Comparison of ENCODE assay signal across 8 mouse cellular contexts in genomic region chr17:56751404-56752072, GRCm38 (mm10). TPM values are rescaled to one million over a fixed set of nuclear protein-coding genes. Genes with fewer than 3 reads are reported as not detected.
A peak's percentile ranks its signal among the peaks of the same experiment; 100 is the strongest.
DNase-seq lines count a peak whose midpoint lies in the region; ATAC-seq and TF ChIP-seq lines count a peak whose summit lies in the region.

No protein-coding gene starts in this region.

- H3K9ac ChIP-seq in liver, embryonic 12.5 days = peak overlapping the region; percentile 45
- 0 out of 2 replicates have a peak overlapping the region, but pooled peaks have one; percentile 37 for H3K9ac ChIP-seq in neural tube, embryonic 15.5 days (replicated peaks)

- intact Hi-C loops in gastrocnemius, adult 2 months (cut with DNase I) = no loop called here

- no peak overlapping the region for H3K27ac ChIP-seq in gastrocnemius, adult 2 months
- H3K27ac ChIP-seq in hindbrain, embryonic 10.5 days = peak overlapping the region; percentile 74
- H3K27ac ChIP-seq in liver, embryonic 12.5 days = no peak overlapping the region
- H3K27ac ChIP-seq in neural tube, embryonic 15.5 days (replicated peaks) = no peak overlapping the region

- H3K27me3 ChIP-seq in hindbrain, embryonic 10.5 days (ENCODE audit: insufficient read depth, poor library complexity, severe bottlenecking) = peaks cover 69% of the 10 kb centered on the region
- H3K27me3 ChIP-seq in liver, embryonic 12.5 days (replicated peaks) = peaks cover 98% of the 10 kb centered on the region
- H3K27me3 ChIP-seq in neural tube, embryonic 15.5 days (replicated peaks) = peaks cover 61% of the 10 kb centered on the region

- 20% methylated on average over 71 of the region's 71 CpGs for WGBS in hindbrain, embryonic 10.5 days
- WGBS in liver, embryonic 12.5 days (ENCODE audit: insufficient replicate concordance) = 19% methylated on average over 71 of the region's 71 CpGs
- 23% methylated on average over 71 of the region's 71 CpGs for WGBS in neural tube, embryonic 15.5 days

- TF ChIP-seq CTCF in gastrocnemius, adult 2 months (IDR thresholded peaks at IDR 0.05) = no peak

- H3K4me3 ChIP-seq in gastrocnemius, adult 2 months = peak overlapping the region; percentile 37
- H3K4me3 ChIP-seq in hindbrain, embryonic 10.5 days = peak overlapping the region; percentile 41
- peak overlapping the region; percentile 41 for H3K4me3 ChIP-seq in liver, embryonic 12.5 days
- H3K4me3 ChIP-seq in neural tube, embryonic 15.5 days (replicated peaks) = peak overlapping the region; percentile 38

- peaks cover 33% of the 10 kb centered on the region for H3K4me1 ChIP-seq in hindbrain, embryonic 10.5 days (replicated peaks)
- peaks cover 37% of the 10 kb centered on the region for H3K4me1 ChIP-seq in liver, embryonic 12.5 days
- peaks cover 10% of the 10 kb centered on the region; the same call in 1 of the 2 replicates for H3K4me1 ChIP-seq in neural tube, embryonic 15.5 days

- H3K36me3 ChIP-seq in hindbrain, embryonic 10.5 days = no peaks in the 10 kb centered on the region
- no peaks in the 10 kb centered on the region for H3K36me3 ChIP-seq in liver, embryonic 12.5 days
- no peaks in the 10 kb centered on the region for H3K36me3 ChIP-seq in neural tube, embryonic 15.5 days

- DNase-seq in gastrocnemius, adult 2 months = no peak
- no peak for DNase-seq in gastrocnemius, adult 8-10 months (ENCODE audit: low spot score in 2 of 2)
- DNase-seq in brain, embryonic 18.5 days (ENCODE audit: low read depth, low spot score) = peak; percentile 45
- peak; percentile 69 for DNase-seq in hindbrain, embryonic 10.5 days (ENCODE audit: low spot score)
- DNase-seq in adipocyte (ENCODE audit: low spot score) = no peak
- no peak for DNase-seq in urinary bladder, adult 2 months (ENCODE audit: low spot score)

- ATAC-seq in liver, embryonic 12.5 days = peak; percentile 72
- peak; percentile 85 for ATAC-seq in neural tube, embryonic 15.5 days (ENCODE audit: low FRiP score)

- peak overlapping the region; percentile 66 for H3K4me2 ChIP-seq in liver, embryonic 12.5 days
- H3K4me2 ChIP-seq in neural tube, embryonic 15.5 days = peak overlapping the region; percentile 56

- no peaks in the 10 kb centered on the region for H3K9me3 ChIP-seq in hindbrain, embryonic 10.5 days
- no peaks in the 10 kb centered on the region for H3K9me3 ChIP-seq in liver, embryonic 12.5 days (replicated peaks)
- H3K9me3 ChIP-seq in neural tube, embryonic 15.5 days (replicated peaks) = no peaks in the 10 kb centered on the region

RNA-seq across cellular contexts. Expression of gene Nrtn, which starts 5.8 kb away (rescaled TPM):
- total RNA-seq in gastrocnemius, adult 2 months (2021) = 1 to 10 TPM; 3.1 to 3.7 TPM
- 1 to 10 TPM; 1.9 to 5.0 (median 3.5) TPM for total RNA-seq in gastrocnemius, adult 8-10 months (2022)
- 4.4 and 5.1 TPM in 2 replicates for polyA plus RNA-seq in hindbrain, embryonic 10.5 days (2016; fragmentation: Nextera tagmentation; extraction: Ambion mirVana)
- polyA plus RNA-seq in liver, embryonic 12.5 days (2016; fragmentation: Nextera tagmentation; extraction: Ambion mirVana) = 3.2 and 4.1 TPM in 2 replicates
- 2.7 and 5.3 TPM in 2 replicates for polyA plus RNA-seq in neural tube, embryonic 15.5 days (2015; fragmentation: Nextera tagmentation; extraction: Ambion mirVana)
- 22.8 and 28.7 TPM in 2 replicates for polyA plus RNA-seq in urinary bladder, adult 2 months (2012; rRNA removed)

RNA-seq across cellular contexts. Expression of gene Dus3l, which starts 13.0 kb away (rescaled TPM):
- 10 to 100 TPM; 16.3 to 17.6 TPM for total RNA-seq in gastrocnemius, adult 2 months (2021)
- 10 to 100 TPM; 12.6 to 17.4 (median 15.4) TPM for total RNA-seq in gastrocnemius, adult 8-10 months (2022)
- 44.1 and 47.6 TPM in 2 replicates for polyA plus RNA-seq in hindbrain, embryonic 10.5 days (2016; fragmentation: Nextera tagmentation; extraction: Ambion mirVana)
- polyA plus RNA-seq in liver, embryonic 12.5 days (2016; fragmentation: Nextera tagmentation; extraction: Ambion mirVana) = 24.1 and 24.6 TPM in 2 replicates
- polyA plus RNA-seq in neural tube, embryonic 15.5 days (2015; fragmentation: Nextera tagmentation; extraction: Ambion mirVana) = 86.4 and 97.6 TPM in 2 replicates
- polyA plus RNA-seq in urinary bladder, adult 2 months (2012; rRNA removed) = 50.0 and 61.3 TPM in 2 replicates

RNA-seq across cellular contexts. Expression of gene Prr22, which starts 18.5 kb away (rescaled TPM):
- total RNA-seq in gastrocnemius, adult 2 months (2021) = under 1 TPM; 0.14 to 0.36 TPM
- under 1 TPM in 1 of 4 experiments, not detected in 3; 0.12 TPM for total RNA-seq in gastrocnemius, adult 8-10 months (2022)
- polyA plus RNA-seq in hindbrain, embryonic 10.5 days (2016; fragmentation: Nextera tagmentation; extraction: Ambion mirVana) = 1.3 TPM in 2 replicates
- 1.1 and 1.2 TPM in 2 replicates for polyA plus RNA-seq in liver, embryonic 12.5 days (2016; fragmentation: Nextera tagmentation; extraction: Ambion mirVana)
- polyA plus RNA-seq in neural tube, embryonic 15.5 days (2015; fragmentation: Nextera tagmentation; extraction: Ambion mirVana) = 0.87 and 0.93 TPM in 2 replicates
- 1.1 and 1.5 TPM in 2 replicates for polyA plus RNA-seq in urinary bladder, adult 2 months (2012; rRNA removed)

RNA-seq across cellular contexts. Expression of gene Vmac, which starts 33.7 kb away (rescaled TPM):
- total RNA-seq in gastrocnemius, adult 2 months (2021) = 1 to 10 TPM; 1.7 to 2.6 TPM
- 1 to 10 TPM; 1.8 to 3.1 (median 2.4) TPM for total RNA-seq in gastrocnemius, adult 8-10 months (2022)
- 12.7 and 18.6 TPM in 2 replicates for polyA plus RNA-seq in hindbrain, embryonic 10.5 days (2016; fragmentation: Nextera tagmentation; extraction: Ambion mirVana)
- polyA plus RNA-seq in liver, embryonic 12.5 days (2016; fragmentation: Nextera tagmentation; extraction: Ambion mirVana) = 3.8 and 4.0 TPM in 2 replicates
- polyA plus RNA-seq in neural tube, embryonic 15.5 days (2015; fragmentation: Nextera tagmentation; extraction: Ambion mirVana) = 13.8 and 18.1 TPM in 2 replicates
- polyA plus RNA-seq in urinary bladder, adult 2 months (2012; rRNA removed) = 18.2 and 26.4 TPM in 2 replicates

RNA-seq across cellular contexts. Expression of gene Ndufa11, which starts 34.0 kb away (rescaled TPM):
- 100 to 1,000 TPM; 390 to 523 TPM for total RNA-seq in gastrocnemius, adult 2 months (2021)
- 100 to 1,000 TPM; 325 to 413 (median 358) TPM for total RNA-seq in gastrocnemius, adult 8-10 months (2022)
- polyA plus RNA-seq in hindbrain, embryonic 10.5 days (2016; fragmentation: Nextera tagmentation; extraction: Ambion mirVana) = 398 and 446 TPM in 2 replicates
- 265 and 282 TPM in 2 replicates for polyA plus RNA-seq in liver, embryonic 12.5 days (2016; fragmentation: Nextera tagmentation; extraction: Ambion mirVana)
- 639 and 709 TPM in 2 replicates for polyA plus RNA-seq in neural tube, embryonic 15.5 days (2015; fragmentation: Nextera tagmentation; extraction: Ambion mirVana)
- 308 and 313 TPM in 2 replicates for polyA plus RNA-seq in urinary bladder, adult 2 months (2012; rRNA removed)

Comparison
In these comparisons a context has a peak if more than half of its experiments do, and no peak if none do; other contexts are left out.
1. DNase-seq: peak in brain, embryonic 18.5 days (single experiment) and hindbrain, embryonic 10.5 days (single experiment); none in gastrocnemius, adult 2 months (single experiment), gastrocnemius, adult 8-10 months (0 of 2), adipocyte (single experiment) and urinary bladder, adult 2 months (single experiment).
2. Peak in every context shown above with its lines, with median percentiles within 50 percentile points of each other: H3K4me3 ChIP-seq.